Mouse (Mus musculus) lung, postnatal 0 days (tissue): ENCODE results near the gene Ggt1.

Experiments
- CTCF ChIP-seq: IDR thresholded peaks from 2 replicates; pipeline ENCODE4 v1.5.1; 2016; ENCODE audit warnings: antibody characterized with exemption, mild to moderate bottlenecking
- EP300 ChIP-seq: IDR thresholded peaks from 2 replicates; pipeline ENCODE4 v1.6.1; 2016; ENCODE audit warnings: antibody characterized with exemption, mild to moderate bottlenecking, control low read depth

- TF ChIP-seq CTCF (no peak), EP300 (no peak)
Observed at GRCm38 (mm10) chr10:75564687-75565265, 3.4 kb downstream of the Ggt1 start.
